Mouse (Mus musculus) MN1 (cell line): ENCODE measurements around the gene Vmn2r21.
"Not testable (repeated sequence)": the region's sequence is repeated elsewhere in the genome, so short reads cannot be mapped to it uniquely, and the experiment has no call there.

Source experiments
- DNase-seq: peaks from one replicate; pipeline ENCODE4 v3.0.0-alpha.2; 2016; ENCODE audit warnings: low spot score

Vmn2r21 gene

DNA sequence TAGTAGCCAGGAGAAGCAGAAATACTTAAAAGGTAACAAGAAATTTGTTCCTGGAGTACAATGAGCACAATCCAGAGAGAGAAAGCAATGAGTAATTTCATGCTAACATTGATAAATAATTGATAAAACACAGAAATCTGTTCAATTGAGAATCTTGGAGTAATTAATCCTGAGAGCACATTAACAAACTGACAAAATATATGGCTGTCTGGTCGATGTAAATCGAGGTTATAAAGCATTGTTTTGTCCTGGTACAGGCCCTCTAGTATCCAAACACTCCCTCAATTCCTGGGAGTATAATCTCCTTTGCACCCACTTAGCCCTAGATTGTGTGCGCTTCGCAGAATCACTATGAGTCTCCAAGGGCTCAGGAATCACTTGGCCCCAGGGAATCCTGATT, at the start of gene Vmn2r21:
Vmn2r21 (minus strand) TSS at position 101 of the 400 bp plus-strand sequence.
- not testable (repeated sequence) for DNase-seq

DNA sequence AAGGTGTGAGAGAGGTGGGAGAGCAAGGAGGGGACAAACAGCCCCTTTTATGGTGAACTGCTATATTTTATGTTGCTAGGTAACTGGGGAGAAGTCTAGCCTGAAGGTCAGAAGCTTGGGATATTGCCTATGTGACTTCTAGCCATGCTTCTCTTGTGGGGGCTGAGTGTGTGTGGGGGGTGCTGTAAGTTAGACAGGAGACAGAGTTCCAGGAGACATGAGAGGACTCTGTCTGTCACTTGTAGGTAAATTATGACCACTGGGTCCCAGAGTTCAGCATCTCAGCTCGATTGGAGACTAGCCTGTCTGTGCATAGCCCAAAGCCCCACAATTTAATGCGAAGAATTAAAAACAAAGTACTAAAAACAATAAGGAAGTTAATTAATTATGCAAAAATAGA, 41.5 kb upstream of the Vmn2r21 start:
- DNase-seq: not testable (repeated sequence)

DNA sequence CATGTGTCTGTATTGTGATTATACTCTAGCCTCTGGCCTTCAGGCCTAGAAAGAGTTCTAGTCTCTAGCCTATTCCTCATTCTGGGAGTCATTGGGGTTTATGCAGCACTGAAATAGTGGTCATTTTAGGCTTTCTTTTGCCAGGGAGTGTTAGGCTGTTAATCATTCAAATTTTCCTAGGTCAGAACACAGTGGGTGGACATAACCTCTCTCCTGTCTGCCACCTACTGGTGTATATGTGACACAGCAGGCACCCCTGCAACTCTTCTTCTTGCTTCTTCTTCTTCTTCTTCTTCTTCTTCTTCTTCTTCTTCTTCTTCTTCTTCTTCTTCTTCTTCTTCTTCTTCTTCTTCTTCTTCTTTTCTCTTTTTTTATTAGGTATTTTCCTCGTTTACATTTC, 6.5 kb upstream of the Vmn2r21 start:
- DNase-seq: not testable (repeated sequence)

DNA sequence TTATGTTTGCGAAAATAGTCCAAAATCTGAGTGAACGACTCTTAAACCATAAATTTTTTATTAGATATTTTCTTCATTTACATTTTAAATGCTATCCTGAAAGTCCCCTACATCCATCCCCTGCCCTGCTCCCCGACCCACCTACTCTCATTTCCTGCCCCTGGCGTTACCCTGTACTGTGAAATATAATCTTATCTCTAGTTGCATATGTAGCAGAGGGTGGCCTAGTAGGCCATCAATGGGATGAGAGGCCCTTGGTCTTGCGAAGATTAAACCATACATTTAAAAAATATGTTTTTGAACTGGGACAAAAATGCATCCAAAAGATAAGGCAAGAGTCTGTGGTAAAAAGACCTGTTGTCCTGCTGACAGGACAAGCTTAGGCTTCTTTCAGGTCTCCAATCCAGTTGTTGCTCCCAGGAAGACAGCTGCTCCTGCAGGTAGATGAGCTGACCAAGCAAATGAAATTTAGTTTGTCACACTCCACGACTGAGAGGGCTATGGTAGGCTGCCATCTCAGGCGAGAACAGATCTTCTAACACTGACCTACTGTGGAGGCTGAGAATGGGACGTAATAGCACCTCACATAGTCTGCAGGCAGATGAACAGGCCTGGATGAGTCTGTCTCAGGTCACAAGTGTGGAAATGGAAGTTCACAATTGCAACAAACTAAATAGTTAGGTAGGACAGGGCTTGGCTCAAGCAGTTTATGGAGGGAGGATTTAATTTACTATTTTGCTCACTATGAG, 10.8 kb downstream of the Vmn2r21 start:
- not testable (repeated sequence) for DNase-seq

DNA sequence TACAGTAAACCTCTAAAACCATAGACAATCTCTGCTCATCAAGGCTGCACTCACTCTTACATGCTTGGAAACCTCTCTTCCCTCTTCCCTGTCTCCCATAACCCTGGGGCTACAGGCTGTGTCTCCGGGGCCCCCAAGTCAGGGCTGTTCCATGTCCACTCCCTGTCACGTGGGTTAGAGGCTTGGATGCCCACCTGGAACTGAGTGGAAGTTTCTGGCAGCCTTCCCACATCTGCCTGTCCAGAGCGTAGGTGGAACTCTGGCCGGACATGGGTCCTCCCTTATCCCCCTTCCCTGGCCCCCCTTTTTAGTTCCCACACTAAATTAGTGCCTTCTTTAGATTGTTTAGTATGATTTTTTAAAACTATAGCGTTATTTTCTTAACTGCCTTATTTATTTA, 60.2 kb downstream of the Vmn2r21 start:
- not testable (repeated sequence) for DNase-seq

DNA sequence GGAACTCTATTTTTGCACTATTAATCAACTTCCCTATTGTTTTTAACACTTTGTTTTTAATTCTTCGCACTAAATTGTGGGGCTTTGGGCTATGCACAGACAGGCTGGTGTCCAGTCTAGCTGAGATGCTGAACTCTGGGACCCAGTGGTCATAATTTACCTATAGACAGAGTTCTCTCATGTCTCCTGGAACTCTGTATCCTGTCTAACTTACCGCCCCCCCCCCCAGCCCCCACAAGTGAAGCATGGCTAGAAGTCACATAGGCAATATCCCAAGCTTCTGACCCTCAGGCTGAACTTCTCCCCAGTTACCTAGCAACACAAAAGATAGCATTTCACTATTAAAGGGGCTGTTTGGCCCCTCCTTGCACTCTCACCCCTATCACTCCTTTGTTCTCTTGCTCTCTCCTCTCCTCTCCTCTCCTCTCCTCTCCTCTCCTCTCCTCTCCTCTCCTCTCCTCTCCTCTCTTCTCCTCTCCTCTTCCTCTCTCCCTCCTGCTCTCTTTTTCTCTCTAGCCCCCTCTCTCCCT, 60.7 kb downstream of the Vmn2r21 start:
- DNase-seq: not testable (repeated sequence)

DNA sequence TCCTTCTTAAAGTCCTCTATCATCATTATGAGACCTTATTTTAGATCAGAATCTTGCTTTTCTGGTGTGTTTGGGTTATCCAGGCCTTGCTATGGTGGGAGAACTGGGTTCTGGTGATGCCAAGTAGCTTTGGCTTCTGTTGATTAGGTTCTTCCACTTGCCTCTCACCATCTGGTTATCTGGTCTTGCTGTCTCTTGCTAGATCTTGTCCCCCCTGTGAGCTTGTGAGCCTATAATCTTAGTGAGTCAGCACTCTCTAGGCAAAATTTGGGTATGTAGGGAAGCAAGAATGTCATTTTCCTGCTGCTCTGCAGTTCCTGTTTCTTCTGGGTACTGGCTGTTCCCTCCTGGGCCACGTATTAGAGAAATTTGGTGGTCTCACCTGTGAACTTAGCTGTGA, 64.6 kb downstream of the Vmn2r21 start:
- DNase-seq: not testable (repeated sequence)
